Mouse (Mus musculus): ENCODE results near the gene 4930426L09Rik.
A peak's percentile ranks its signal among the peaks of the same experiment; 100 is the strongest.
"Not testable (repeated sequence)": the region's sequence is repeated elsewhere in the genome, so short reads cannot be mapped to it uniquely, and the experiment has no call there.

The 4930426L09Rik gene

DNA sequence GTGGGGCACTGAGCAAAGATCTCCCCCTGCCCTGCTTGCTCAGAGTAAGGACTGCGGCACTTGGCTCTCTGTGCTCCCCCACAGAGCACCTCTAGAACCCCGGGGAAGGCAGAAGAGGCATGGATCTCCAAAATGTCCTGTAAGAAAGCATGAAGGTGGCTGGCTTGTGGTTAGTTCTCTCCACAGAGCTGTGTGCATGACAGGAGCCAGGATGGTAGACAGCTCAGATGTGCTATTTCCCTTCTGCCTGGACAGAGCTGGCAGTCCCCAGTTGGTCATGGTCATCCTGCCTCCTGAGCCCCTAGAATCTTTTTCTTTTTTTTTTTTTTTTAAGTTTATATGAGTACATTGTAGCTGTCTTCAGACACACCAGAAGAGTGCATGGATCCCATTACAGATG is 27.7 kb upstream of the 4930426L09Rik start:
- no peak for DNase-seq (ENCODE audit: low spot score in 2 of 2)

DNA sequence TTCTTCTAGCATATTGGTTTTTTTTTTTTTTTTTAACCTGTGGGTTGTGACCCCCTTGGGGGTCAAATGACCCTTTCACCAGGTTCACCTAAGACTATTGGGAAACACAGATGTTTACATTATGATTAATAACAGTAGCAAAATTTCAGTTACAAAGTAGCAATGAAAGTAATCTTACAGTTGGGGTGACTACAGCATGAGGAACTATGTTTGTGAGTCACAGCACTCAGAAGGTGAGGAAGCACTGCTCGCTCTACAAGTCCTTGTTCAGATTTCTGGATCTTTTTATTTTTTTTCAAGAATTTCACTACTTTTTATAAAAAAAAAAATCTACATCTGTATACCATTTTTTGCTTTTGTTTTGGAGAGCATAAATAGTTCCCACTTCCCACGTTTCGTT is 26.6 kb upstream of the 4930426L09Rik start:
- DNase-seq (ENCODE audit: low spot score in 2 of 2) = no peak

DNA sequence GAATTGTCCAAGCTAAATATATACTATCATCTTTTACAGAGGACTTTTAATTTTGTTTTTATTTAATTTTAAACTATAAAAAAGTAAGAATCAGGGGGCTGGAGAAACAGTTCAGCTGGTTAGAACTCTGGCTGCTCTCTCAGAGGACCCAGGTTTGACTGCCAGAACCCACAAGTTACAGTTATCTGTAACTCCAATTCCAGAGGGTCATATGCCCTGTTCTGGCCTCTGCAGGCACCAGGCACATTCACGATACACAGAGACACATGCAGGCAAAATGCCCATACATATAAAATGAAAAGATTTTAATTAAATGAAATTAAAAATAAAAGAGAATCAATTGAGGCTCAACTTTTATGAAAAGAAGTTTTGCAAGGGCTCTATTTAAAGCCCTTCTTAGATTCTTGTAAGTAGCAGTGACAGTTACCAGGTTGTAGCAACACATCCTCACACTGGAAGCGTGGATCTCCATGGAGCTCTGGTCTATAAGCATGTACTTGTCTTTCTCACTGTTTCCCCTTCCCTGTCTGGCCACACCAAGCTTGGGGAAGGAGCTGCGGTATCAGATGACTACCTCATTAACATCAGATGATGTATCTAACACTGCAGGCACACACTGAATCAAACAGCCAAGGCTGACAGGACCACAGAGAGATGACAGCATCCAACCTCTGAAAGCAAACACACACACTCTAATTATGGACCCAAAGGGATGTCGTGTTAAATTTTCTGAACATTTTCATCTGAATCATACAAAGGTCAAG is 23.1 kb upstream of the 4930426L09Rik start:
- no peak for DNase-seq (ENCODE audit: low spot score in 2 of 2)

DNA sequence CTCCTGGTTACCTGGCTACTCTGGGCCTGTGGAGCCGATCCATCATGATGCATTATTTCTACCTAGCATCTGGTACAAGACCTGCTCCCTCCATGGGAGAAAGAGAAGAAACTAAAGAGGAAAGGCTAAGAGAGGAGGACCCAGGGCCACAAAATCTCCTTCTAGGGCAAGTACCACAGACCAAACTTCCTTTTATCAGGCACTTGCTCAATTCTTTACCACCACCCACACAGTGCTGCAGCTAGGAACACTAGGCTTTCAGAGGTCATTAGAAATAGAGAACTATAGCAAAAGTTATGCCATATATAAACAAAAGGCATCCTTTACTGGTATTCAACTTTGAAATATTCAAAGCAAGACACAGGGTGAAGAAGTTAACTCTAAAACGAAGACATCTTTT is 22.0 kb upstream of the 4930426L09Rik start:
- no peak for DNase-seq (ENCODE audit: low spot score in 2 of 2)

DNA sequence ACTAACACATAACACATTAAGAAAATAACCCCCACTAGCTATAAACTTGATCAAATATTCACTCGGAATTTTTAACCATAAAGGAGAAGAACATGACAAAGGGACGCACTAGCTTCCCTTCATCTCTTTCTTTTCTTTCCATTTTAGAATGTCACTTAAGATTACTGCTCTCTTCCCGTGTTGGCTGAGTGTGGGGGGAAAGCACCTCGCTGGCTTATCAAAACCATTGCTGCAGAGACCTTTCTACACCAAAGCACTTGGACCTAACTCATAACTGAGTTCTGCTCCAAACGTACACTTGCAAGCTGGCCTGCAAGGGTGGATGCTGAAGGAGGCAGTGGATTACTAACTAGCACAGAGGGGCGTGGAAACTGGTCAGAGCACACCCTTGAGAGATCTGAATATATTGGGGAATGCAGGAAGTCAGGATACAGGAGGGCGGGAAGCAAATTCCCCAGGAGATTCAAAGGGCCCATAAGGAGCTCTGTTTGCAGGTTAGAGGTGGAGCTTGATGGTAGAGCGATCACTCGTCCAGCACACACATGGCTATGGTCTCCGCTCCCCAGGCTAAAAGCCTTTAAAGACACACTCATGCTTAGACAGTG is 20.8 kb upstream of the 4930426L09Rik start:
- DNase-seq (ENCODE audit: low spot score in 2 of 2) = no peak

DNA sequence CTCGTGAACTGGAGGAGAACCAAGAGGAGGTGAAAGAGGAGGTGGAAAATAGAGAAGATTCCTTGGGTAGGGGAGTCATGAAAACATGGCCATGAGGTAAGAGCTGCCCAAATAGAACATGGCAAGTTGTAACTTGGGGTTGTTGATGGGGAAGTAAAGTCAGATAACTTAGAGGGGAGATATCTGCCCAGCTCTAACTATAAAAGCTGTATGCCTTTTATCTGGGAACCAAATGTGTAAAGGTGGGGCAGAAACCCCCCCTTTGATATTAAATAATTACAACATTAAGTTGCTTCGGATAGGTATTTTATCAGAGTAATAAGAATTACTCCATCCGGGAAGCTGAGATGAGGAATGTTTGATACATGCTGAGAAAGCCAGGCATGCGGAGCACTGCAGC is 19.1 kb upstream of the 4930426L09Rik start:
- no peak for DNase-seq (ENCODE audit: low spot score in 2 of 2)

DNA sequence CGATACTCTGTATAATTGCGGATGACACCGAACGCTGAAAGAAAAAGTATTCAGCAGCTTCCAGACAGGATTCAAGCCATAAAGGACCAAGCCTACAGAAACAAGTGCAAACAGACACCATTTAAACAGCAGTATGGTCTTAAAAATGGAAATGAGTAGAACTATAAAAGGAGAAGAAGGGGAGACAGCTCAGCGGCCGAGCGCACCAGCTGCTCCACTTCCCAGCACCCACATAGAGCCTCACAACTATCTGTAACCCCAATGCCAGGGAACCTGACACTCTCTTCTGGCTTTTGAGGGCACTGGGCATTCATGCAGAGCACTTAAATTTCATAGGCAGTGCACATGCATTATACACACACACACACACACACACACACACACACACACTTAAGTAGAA is 18.5 kb upstream of the 4930426L09Rik start:
- DNase-seq (ENCODE audit: low spot score in 2 of 2) = no peak

DNA sequence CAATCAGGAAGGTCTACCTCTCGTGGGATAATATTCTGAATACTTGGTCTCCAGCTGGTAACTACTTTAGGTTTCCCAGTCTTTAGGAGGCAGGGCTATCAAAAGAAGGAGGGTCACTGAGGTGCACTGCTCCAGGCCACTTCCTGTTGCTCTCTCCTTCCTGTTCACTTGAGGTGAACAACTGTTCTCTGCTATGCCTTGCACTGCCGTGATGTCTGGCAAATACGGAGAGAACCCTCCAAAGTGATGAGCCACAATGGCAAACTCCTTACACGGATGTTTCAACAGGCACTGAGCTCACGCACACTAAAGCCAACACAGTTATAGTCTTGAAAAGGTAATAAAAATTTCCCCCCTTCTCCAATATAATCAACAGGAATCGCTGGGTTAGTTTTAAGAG is 15.6 kb upstream of the 4930426L09Rik start:
- DNase-seq (ENCODE audit: low spot score in 2 of 2) = no peak

DNA sequence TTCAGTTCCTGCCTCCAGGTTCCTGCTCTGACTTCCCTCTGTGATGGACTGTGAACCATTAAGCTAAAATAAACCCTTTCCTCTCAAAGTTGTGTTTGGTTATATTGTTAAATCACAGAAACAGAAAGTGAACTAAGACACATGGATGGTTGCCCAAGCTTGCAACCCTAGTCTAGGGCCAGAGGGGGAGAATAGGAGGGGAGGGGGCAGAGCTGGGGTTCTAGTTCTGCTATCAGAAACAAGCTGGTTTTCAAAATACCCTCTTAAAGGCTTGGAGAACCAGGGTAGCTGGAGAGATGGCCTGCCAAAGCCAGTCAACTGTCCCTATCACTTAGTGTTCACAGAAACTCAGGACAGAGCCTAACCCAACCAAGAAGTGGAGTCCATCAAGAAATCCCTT is 14.6 kb upstream of the 4930426L09Rik start:
- no peak for DNase-seq (ENCODE audit: low spot score in 2 of 2)

DNA sequence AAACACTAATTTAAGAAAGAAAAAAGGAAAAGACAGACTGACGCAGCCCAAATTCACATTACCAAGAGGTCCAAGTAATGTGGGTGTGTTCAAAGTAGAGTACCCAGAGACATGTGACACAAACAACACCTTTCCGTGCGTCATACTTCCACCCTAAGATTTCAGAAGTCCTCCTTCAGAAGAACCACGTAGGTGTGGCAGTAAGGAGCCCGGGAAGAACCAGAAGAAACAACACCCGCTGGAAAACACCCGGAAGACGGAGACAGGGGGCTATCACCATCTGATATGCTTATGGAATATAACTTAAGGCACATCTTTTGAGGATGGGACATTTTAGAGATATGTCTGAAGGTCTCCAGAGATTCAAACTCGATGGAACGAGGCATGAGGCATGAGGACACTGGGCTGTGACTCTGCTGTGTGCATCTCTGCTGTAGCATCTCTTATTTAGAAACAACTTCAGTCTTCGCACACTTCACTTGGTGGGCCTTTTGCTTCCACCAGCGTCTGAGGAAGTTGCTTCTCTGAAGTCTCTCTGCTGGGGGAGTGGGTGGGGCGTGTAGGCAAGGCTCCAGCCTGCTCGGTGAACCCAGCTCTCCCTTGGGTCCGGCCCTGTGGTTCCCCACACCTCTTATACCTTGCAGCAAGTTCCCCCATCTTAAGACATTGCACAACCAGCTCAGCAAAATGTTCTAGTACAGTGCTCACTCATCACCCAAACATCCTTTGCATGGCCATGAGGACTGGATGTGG is 13.9 kb upstream of the 4930426L09Rik start:
- no peak for DNase-seq (ENCODE audit: low spot score in 2 of 2)

DNA sequence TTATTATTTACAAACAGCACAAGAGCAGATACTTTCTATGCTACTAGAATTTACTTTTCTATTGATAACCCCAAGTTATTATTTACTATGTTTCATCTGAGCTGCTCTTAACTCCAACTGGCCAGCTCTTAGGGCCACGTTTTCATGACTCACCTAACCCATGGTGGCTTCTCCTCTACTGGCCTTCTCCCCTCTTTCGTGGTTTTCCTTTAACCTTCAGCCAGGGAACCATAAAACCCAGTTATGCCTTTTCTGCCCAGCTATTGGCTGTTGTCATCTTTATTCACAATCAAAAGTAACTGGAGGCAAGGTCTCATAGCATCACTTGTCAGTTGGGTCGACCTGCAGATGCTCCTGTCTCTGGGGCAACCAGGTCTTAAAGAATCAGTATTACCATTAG is 12.6 kb upstream of the 4930426L09Rik start:
- DNase-seq (ENCODE audit: low spot score in 2 of 2) = no peak

DNA sequence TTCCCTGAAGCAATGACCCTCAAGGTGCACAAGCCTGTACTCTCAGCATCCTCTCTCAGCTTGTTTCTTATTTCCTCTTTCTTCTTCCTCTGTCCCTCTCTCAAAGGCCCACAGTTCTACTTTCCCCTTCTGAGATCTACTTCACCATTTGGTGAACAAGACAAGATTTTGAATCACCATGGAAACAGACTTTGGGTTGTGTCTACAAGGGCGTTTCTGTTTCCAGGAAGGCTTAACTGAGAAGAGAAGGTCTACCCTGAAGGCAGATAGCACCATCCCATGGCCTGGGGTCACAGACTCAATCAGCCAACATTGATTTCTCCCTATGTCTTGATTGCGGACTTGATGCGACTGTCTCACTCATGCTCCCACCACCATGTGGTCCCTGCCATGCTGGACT is 9.3 kb upstream of the 4930426L09Rik start:
- DNase-seq (ENCODE audit: low spot score in 2 of 2) = no peak

DNA sequence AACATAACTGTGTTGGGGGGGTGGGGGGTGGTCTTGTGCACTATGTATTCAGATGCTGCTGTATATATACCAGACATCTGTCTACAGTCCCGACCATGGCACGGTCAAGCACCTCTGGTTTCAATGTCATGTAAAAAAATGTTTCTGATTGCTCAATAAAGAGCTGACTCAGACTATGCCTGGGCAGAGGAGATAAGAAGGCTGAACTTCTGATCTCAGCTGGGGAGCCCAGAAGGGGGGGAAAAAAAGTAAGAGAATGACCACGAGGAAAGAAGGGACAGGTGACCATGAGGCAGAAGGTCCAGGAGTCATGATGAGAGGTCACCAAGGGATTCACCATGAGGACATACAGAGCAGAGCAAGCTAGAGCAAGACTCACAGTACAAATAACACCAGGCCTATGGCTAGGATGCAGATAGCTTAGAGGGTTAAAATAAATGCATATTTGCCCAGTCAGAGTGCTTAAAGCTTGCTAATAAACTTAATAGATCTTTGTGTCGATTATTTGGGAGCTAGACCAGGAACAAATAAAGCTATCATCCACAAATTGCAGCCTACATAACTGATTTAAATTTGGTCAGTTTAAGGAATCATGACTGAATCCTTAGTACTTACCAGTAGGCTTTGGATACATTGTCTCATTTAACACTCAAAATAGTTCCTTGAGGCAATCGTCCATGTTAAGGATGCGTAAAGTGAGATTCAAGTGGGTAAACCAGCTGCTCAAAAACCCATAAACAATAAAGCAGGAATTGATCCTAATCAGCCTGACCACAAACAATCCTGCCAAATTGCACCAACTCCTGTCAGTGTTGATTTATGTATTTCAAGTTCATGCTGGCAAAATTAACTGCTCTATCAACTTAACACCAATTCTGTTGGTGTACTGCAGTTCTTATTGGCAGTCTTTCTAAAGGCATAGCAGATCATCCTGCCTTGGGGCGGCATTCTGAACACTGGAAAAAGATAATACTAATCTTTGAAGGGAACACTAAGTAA is 5.3 kb upstream of the 4930426L09Rik start:
- DNase-seq (ENCODE audit: low spot score in 2 of 2) = no peak

DNA sequence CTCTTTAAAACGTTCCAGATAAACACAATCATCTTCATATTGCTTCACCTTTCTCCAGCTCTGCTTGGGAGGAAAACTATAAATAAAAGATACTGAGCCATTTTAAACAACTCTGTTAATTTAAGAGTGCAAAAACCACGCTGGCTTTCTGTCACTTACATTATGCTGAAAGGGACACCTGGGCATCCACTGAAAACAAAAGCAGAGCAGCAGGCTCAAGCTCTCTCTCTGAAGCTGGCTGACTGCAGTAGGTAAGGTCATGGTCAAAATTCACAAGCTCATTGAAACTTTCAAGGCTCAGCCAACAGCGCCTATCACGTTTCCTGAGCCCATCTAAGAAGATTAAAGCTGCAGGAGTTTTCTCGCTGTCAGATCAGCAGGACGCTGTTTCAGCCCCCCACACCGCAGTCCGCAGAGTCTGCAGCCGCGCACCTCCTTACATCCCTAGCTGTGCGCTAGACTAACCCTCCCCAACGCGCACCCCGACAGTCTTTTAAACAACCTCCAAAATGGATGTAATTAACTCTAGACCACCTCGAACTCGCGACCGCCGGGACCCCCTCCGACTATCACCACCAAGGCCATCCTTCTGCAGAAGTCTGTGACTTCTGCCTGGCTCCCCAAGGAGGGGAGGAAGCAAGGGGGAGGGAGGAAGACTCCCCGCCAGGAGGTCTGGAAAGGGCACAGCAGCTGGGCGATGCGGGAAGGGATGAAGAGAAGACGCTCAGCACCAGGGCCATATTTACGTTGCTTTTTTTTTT is 1.5 kb upstream of the 4930426L09Rik start:
- peak in 1 of 2 experiments; percentile 18 for DNase-seq (ENCODE audit: low spot score in 2 of 2)

DNA sequence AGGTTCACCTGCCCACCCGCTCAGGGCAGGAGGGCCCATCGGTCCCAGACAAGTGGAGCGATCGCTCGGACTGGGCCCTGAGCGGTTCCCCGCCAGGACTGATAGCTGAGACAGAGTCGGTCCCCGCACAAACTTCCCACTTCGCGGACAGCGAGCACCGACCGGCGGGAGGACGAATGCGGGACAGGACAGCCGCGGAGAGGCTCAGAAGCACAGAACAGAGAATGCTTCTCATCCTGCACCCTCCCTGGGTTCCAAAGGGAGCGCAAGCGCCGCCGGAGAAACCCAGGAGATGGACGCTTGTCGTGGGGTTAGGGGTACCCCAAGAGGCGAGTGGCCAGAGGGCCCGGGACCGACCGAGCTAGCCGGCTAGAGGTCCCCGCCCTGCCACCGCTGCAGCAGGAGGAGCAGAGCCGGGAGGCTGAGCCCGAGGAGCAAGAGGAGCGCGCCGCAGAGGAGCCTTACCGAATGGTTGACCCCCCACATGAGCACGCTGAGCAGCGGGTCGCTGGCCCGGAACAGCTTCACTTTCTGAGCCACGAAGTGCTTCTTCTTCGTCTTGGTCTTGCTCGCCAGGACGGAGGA is 664 bp upstream of the 4930426L09Rik start:
- DNase-seq (ENCODE audit: low spot score in 2 of 2) = peak; percentile 38 to 65

DNA sequence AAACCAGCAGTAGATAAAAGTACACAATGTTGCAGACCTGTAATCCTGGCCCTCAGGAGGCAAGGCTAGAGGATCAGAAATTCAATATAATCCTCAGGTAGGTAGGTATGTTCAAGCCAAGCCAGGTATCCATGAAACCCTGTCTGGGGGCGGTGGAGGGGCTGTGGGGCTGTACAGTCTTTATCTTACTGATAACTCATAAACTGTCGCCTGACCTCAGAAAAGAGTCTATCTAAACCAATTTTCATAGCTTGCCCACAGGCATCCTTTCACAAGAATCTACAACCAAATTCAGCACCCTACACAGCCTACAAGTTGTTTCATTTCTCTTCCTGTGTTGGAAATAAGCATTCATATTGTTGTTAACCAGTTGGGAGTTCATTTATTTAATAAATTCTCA is 1.3 kb downstream of the 4930426L09Rik start:
- no peak for DNase-seq (ENCODE audit: low spot score in 2 of 2)

DNA sequence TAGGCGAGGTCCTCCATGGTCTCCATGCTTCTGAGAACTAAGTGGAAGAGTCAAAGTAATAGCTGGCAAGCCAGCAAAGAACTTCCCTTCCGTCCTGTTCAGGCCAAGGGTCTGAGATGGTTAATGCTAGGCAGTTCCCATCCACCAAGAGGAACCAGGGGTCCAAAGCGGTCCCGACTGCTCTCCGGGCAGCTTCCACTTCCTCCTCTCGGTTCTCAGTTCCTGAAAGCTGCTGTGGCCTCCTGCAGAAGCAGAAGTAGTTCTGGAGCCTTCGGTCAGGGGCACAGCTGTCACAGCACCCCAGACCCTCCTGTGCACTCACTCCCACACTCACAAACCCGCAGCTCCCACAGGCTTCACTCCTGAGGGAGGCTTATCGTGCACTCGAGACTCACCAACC is 6.7 kb downstream of the 4930426L09Rik start:
- no peak for DNase-seq (ENCODE audit: low spot score in 2 of 2)

DNA sequence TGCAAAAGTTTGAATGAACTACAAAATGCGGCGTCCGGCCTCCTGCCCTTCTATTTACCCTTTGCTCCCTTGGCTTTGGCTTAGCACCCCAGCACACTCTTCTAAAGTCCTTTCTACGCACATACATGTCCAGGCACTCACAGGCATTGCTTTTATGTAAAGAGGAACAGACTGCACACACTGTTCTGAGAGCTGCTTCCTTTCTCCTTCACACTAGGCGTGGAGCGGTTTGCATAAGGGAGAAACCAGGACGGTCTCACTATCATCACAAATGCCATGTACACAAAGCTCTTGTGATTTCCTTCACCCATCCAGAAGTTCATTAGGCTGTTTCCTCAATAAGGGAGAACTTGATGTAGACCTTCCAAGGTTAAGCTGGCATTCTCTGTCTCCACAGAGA is 8.0 kb downstream of the 4930426L09Rik start:
- no peak for DNase-seq (ENCODE audit: low spot score in 2 of 2)

DNA sequence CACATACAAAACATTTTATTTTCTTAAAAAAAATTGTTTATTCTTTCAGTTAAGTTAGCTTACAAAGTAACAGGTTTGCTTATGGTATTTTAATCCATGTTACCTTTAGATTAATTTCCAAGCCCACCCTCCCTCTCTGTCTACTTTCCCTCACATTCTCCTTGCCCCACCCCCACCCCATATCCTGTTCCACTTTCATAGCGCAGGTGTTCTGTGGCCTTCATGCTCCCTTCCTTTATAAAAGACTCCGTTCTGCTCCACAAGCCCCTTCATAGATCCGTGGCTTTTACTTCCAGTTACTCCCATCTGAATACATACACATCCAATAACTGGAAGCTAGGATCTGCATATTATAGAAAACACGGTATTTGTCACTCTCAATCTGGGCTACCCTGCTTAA is 9.4 kb downstream of the 4930426L09Rik start:
- DNase-seq (ENCODE audit: low spot score in 2 of 2) = no peak

DNA sequence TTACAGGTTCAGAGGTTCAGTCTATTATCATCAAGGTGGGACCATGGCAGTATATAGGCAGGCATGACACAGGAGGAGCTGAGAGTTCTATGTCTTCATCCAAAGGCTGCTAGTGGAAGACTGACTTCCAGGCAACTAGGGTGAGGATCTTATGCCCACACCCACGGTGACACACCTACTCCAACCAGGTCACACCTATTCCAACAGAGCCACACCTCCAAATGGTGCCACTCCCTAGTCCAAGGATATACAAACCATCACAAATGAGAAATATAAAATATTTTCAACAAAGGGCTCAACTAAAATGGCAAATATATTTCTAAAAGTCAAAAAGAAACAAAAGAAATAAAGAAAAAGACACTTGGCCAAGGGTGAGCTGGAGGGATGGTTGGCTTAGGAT is 12.4 kb downstream of the 4930426L09Rik start:
- DNase-seq (ENCODE audit: low spot score in 2 of 2) = not testable (repeated sequence)

DNA sequence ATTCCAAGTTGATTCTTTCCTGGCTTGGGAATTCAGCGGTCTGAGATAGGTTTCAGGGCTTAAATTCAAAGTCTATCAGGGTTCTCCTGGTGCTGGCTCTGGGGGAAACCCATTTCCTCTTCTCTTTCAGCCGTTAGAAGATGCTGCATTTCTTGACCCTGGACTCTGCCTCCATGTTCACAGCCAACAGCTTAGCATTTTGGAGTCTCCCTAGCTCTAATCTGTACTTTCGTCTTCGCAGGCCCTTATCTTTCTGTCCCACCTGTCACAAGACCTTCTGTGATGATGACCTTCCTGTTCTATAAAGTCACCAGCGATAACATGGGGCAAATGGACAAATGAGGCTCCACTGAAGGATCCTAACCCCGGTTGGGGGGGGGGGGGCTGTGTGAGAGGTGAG is 13.3 kb downstream of the 4930426L09Rik start:
- DNase-seq (ENCODE audit: low spot score in 2 of 2) = no peak

Measured in urinary bladder, postnatal 4 days (tissue).